Mouse (Mus musculus) mature B cell (primary cell): Measurements from ENCODE around the gene Slc7a15.

Experiments
- in situ Hi-C: fragments of 300-500 bp; cut with MboI; formaldehyde crosslinking; loops from 2 replicates; pipeline ENCODE4 v1.14.3; 2019

Slc7a15 gene

GRCm38 (mm10) chr12:8485247-8485646 is 113.6 kb downstream of the Slc7a15 start:
- in situ Hi-C loops: no loop called here

DNA sequence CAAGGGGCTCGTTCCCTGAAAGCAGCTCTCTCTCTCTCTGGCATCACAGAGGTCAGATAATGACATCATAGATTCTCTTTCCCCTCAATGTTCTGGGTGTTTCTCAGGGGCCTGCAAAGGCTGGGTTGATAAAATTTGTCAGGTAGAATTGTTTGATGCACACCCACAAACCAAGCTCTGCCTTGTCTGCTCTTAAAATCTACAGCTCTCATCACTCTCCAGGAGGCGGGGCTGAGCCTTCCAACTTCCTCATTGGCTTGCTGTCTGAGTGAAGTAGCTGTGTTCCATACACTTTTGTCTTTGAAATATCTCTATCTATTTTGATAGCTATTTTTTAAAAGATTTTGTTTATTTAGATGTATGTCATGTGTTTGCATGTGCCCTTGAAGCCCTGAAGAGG is 116.7 kb downstream of the Slc7a15 start:
- in situ Hi-C loops: no loop called here
